Mouse (Mus musculus): Measurements from ENCODE around the gene Arf3. TPM values are rescaled to one million over a fixed set of nuclear protein-coding genes. Genes with fewer than 3 reads are reported as not detected.

The Arf3 gene
- polyA plus RNA-seq, 1 experiment from 2014 or later: 63.3 TPM

GRCm38 (mm10) chr15:98781166-98781565 is 18.2 kb upstream of the Arf3 start:
- no peak for DNase-seq
- no peak overlapping the region for H3K4me2 ChIP-seq (ENCODE audit: low read length)
- H3K4me1 ChIP-seq (ENCODE audit: control insufficient read depth, insufficient read depth, low read length): peaks cover 7% of the 10 kb centered on the region
- 37% methylated on average over 6 of the region's 6 CpGs for WGBS
- H3K9ac ChIP-seq (replicated peaks; ENCODE audit: low read length): no peak overlapping the region
- H3K27ac ChIP-seq (replicated peaks; ENCODE audit: low read depth, low read length): no peak overlapping the region
- ATAC-seq (ENCODE audit: low FRiP score, low TSS enrichment): no peak
- no peak overlapping the region for H3K4me3 ChIP-seq (replicated peaks; ENCODE audit: low read depth, low read length)
- H3K9me3 ChIP-seq (ENCODE audit: control insufficient read depth, low read length): 0 out of 2 replicates have a peak, but pooled peaks cover 2% of the 10 kb centered on the region
- no peaks in the 10 kb centered on the region for H3K36me3 ChIP-seq (ENCODE audit: control insufficient read depth, insufficient read depth, low read length)
- peaks cover 70% of the 10 kb centered on the region for H3K27me3 ChIP-seq (ENCODE audit: control insufficient read depth, insufficient read depth, low read length)

- WGBS: 3% methylated on average over 13 of the region's 13 CpGs
These were observed 17.6 kb upstream of the Arf3 start for GRCm38 (mm10) chr15:98780573-98780972.

GRCm38 (mm10) chr15:98780075-98780474 is 17.1 kb upstream of the Arf3 start:
- Histone ChIP-seq H3K36me3 (ENCODE audit: control insufficient read depth, insufficient read depth, low read length) (no peaks in the 10 kb centered on the region), H3K4me2 (ENCODE audit: low read length) (no peak overlapping the region), H3K4me1 (ENCODE audit: control insufficient read depth, insufficient read depth, low read length) (peaks cover 15% of the 10 kb centered on the region), H3K9me3 (ENCODE audit: control insufficient read depth, low read length) (no peaks in the 10 kb centered on the region), H3K9ac (replicated peaks; ENCODE audit: low read length) (no peak overlapping the region), H3K27me3 (ENCODE audit: control insufficient read depth, insufficient read depth, low read length) (peaks cover 74% of the 10 kb centered on the region), H3K27ac (replicated peaks; ENCODE audit: low read depth, low read length) (no peak overlapping the region), H3K4me3 (replicated peaks; ENCODE audit: low read depth, low read length) (no peak overlapping the region)
- ATAC-seq (ENCODE audit: low FRiP score, low TSS enrichment) (no peak), DNase-seq (no peak)
- WGBS: 10% methylated on average over 8 of the region's 8 CpGs

More at GRCm38 (mm10) chr15:98780573-98780972, 17.6 kb upstream of the Arf3 start:
- Histone ChIP-seq H3K9ac (replicated peaks; ENCODE audit: low read length) (no peak overlapping the region), H3K36me3 (ENCODE audit: control insufficient read depth, insufficient read depth, low read length) (no peaks in the 10 kb centered on the region), H3K4me3 (replicated peaks; ENCODE audit: low read depth, low read length) (no peak overlapping the region), H3K9me3 (ENCODE audit: control insufficient read depth, low read length) (no peaks in the 10 kb centered on the region), H3K27me3 (ENCODE audit: control insufficient read depth, insufficient read depth, low read length) (peaks cover 72% of the 10 kb centered on the region), H3K4me2 (ENCODE audit: low read length) (no peak overlapping the region), H3K4me1 (ENCODE audit: control insufficient read depth, insufficient read depth, low read length) (peaks cover 13% of the 10 kb centered on the region), H3K27ac (replicated peaks; ENCODE audit: low read depth, low read length) (no peak overlapping the region)
- ATAC-seq (ENCODE audit: low FRiP score, low TSS enrichment) (no peak), DNase-seq (peak; percentile 33)

GRCm38 (mm10) chr15:98778806-98779205 is 15.8 kb upstream of the Arf3 start:
- WGBS: 4% methylated on average over 10 of the region's 11 CpGs
- Histone ChIP-seq H3K4me2 (ENCODE audit: low read length) (no peak overlapping the region), H3K36me3 (ENCODE audit: control insufficient read depth, insufficient read depth, low read length) (no peaks in the 10 kb centered on the region), H3K27ac (replicated peaks; ENCODE audit: low read depth, low read length) (no peak overlapping the region), H3K9ac (replicated peaks; ENCODE audit: low read length) (no peak overlapping the region), H3K27me3 (ENCODE audit: control insufficient read depth, insufficient read depth, low read length) (peaks cover 86% of the 10 kb centered on the region), H3K4me1 (ENCODE audit: control insufficient read depth, insufficient read depth, low read length) (peaks cover 15% of the 10 kb centered on the region), H3K9me3 (ENCODE audit: control insufficient read depth, low read length) (no peaks in the 10 kb centered on the region), H3K4me3 (replicated peaks; ENCODE audit: low read depth, low read length) (no peak overlapping the region)
- DNase-seq: no peak
- no peak for ATAC-seq (ENCODE audit: low FRiP score, low TSS enrichment)

- H3K27ac ChIP-seq (replicated peaks; ENCODE audit: low read depth, low read length): no peak overlapping the region
- no peaks in the 10 kb centered on the region for H3K9me3 ChIP-seq (ENCODE audit: control insufficient read depth, low read length)
- H3K4me2 ChIP-seq (ENCODE audit: low read length): peak overlapping the region; percentile 48
- ATAC-seq (ENCODE audit: low FRiP score, low TSS enrichment) (no peak), DNase-seq (peak; percentile 21)
- H3K27me3 ChIP-seq (ENCODE audit: control insufficient read depth, insufficient read depth, low read length): peaks cover 91% of the 10 kb centered on the region
- H3K4me3 ChIP-seq (replicated peaks; ENCODE audit: low read depth, low read length): peak overlapping the region; percentile 27; the same call in 1 of the 2 replicates
- WGBS: under 1% methylated on average over 24 of the region's 25 CpGs
- H3K4me1 ChIP-seq (ENCODE audit: control insufficient read depth, insufficient read depth, low read length): peaks cover 15% of the 10 kb centered on the region
- no peaks in the 10 kb centered on the region for H3K36me3 ChIP-seq (ENCODE audit: control insufficient read depth, insufficient read depth, low read length)
- no peak overlapping the region; the same call in 1 of the 2 replicates for H3K9ac ChIP-seq (replicated peaks; ENCODE audit: low read length)
These were observed 15.3 kb upstream of the Arf3 start for GRCm38 (mm10) chr15:98778191-98778770.

GRCm38 (mm10) chr15:98777762-98778161 is 14.7 kb upstream of the Arf3 start, which contains the start of gene Wnt10b:
Wnt10b (minus strand) TSS chr15:98778150.
- H3K36me3 ChIP-seq (ENCODE audit: control insufficient read depth, insufficient read depth, low read length): no peaks in the 10 kb centered on the region
- peak within 1 kb of the TSS; percentile 27 for H3K4me3 ChIP-seq (replicated peaks; ENCODE audit: low read depth, low read length)
- WGBS: under 1% methylated on average over 33 of the region's 33 CpGs
- peaks cover 97% of the 10 kb centered on the region for H3K27me3 ChIP-seq (ENCODE audit: control insufficient read depth, insufficient read depth, low read length)
- DNase-seq (peak; percentile 48), ATAC-seq (ENCODE audit: low FRiP score, low TSS enrichment) (no peak)
- no peak within 1 kb of the TSS for H3K27ac ChIP-seq (replicated peaks; ENCODE audit: low read depth, low read length)
- H3K9me3 ChIP-seq (ENCODE audit: control insufficient read depth, low read length): no peaks in the 10 kb centered on the region
- H3K4me2 ChIP-seq (ENCODE audit: low read length): peak within 1 kb of the TSS; percentile 48
- H3K9ac ChIP-seq (replicated peaks; ENCODE audit: low read length): peak within 1 kb of the TSS; percentile 23; the same call in 1 of the 2 replicates
- peaks cover 17% of the 10 kb centered on the region for H3K4me1 ChIP-seq (ENCODE audit: control insufficient read depth, insufficient read depth, low read length)

- WGBS: under 1% methylated on average over 19 of the region's 19 CpGs
- H3K36me3 ChIP-seq (ENCODE audit: control insufficient read depth, insufficient read depth, low read length): no peaks in the 10 kb centered on the region
- DNase-seq: no peak
- H3K27ac ChIP-seq (replicated peaks; ENCODE audit: low read depth, low read length): no peak overlapping the region
- H3K4me1 ChIP-seq (ENCODE audit: control insufficient read depth, insufficient read depth, low read length): peaks cover 22% of the 10 kb centered on the region
- no peaks in the 10 kb centered on the region for H3K9me3 ChIP-seq (ENCODE audit: control insufficient read depth, low read length)
- no peak overlapping the region for H3K9ac ChIP-seq (replicated peaks; ENCODE audit: low read length)
- peaks cover 98% of the 10 kb centered on the region for H3K27me3 ChIP-seq (ENCODE audit: control insufficient read depth, insufficient read depth, low read length)
- H3K4me3 ChIP-seq (replicated peaks; ENCODE audit: low read depth, low read length): no peak overlapping the region
- H3K4me2 ChIP-seq (ENCODE audit: low read length): no peak overlapping the region
- ATAC-seq (ENCODE audit: low FRiP score, low TSS enrichment): no peak
These were observed 14.1 kb upstream of the Arf3 start for GRCm38 (mm10) chr15:98777005-98777616.

GRCm38 (mm10) chr15:98776280-98777004 is 13.4 kb upstream of the Arf3 start:
- no peaks in the 10 kb centered on the region for H3K9me3 ChIP-seq (ENCODE audit: control insufficient read depth, low read length)
- H3K4me1 ChIP-seq (ENCODE audit: control insufficient read depth, insufficient read depth, low read length): peaks cover 22% of the 10 kb centered on the region
- peaks cover 98% of the 10 kb centered on the region for H3K27me3 ChIP-seq (ENCODE audit: control insufficient read depth, insufficient read depth, low read length)
- no peak overlapping the region for H3K27ac ChIP-seq (replicated peaks; ENCODE audit: low read depth, low read length)
- ATAC-seq (ENCODE audit: low FRiP score, low TSS enrichment): peak; percentile 40
- no peaks in the 10 kb centered on the region for H3K36me3 ChIP-seq (ENCODE audit: control insufficient read depth, insufficient read depth, low read length)
- WGBS: under 1% methylated on average over 62 of the region's 62 CpGs
- peak overlapping the region; percentile 30 for H3K4me3 ChIP-seq (replicated peaks; ENCODE audit: low read depth, low read length)
- H3K9ac ChIP-seq (replicated peaks; ENCODE audit: low read length): peak overlapping the region; percentile 26; the same call in 1 of the 2 replicates
- peak overlapping the region; percentile 45 for H3K4me2 ChIP-seq (ENCODE audit: low read length)
- peak; percentile 73 for DNase-seq
